ENCODE assay signal across 19 mouse cellular contexts in genomic region chr12:68577453-68577852, GRCm38 (mm10).
DNase-seq lines count a peak whose midpoint lies in the region; ATAC-seq and TF ChIP-seq lines count a peak whose summit lies in the region.
"Had no signal": no experiment of that assay in that cellular context is flagged by ENCODE, and none has a peak within 500 bp of the region (broad histone marks: within the 10 kb centered on the region; RNA-seq: fewer than 3 reads in every experiment).

No protein-coding gene starts in this region.

- no peaks in the 10 kb centered on the region for H3K36me3 ChIP-seq in forebrain, embryonic 12.5 days (replicated peaks)
- no peaks in the 10 kb centered on the region for H3K36me3 ChIP-seq in forebrain, embryonic 14.5 days (ENCODE audit: control insufficient read depth, insufficient read depth, low read length)
- H3K36me3 ChIP-seq in neural tube, embryonic 11.5 days (ENCODE audit: control insufficient read depth, insufficient read depth, low read length), result no peaks in the 10 kb centered on the region
- no peaks in the 10 kb centered on the region for H3K36me3 ChIP-seq in hindbrain, embryonic 15.5 days
- H3K36me3 ChIP-seq in midbrain, postnatal 0 days (ENCODE audit: insufficient read depth, low read length), result no peaks in the 10 kb centered on the region
- H3K36me3 ChIP-seq: heart, embryonic 10.5 days; intestine, embryonic 15.5 days; limb, embryonic 10.5 days had no signal

- H3K27me3 ChIP-seq in forebrain, embryonic 12.5 days, result no peaks in the 10 kb centered on the region
- H3K27me3 ChIP-seq in forebrain, embryonic 14.5 days (replicated peaks; ENCODE audit: control insufficient read depth, insufficient read depth, low read length), result no peaks in the 10 kb centered on the region
- no peaks in the 10 kb centered on the region for H3K27me3 ChIP-seq in neural tube, embryonic 11.5 days (ENCODE audit: control insufficient read depth, insufficient read depth, low read length)
- H3K27me3 ChIP-seq in hindbrain, embryonic 15.5 days, result no peaks in the 10 kb centered on the region
- H3K27me3 ChIP-seq in midbrain, postnatal 0 days (ENCODE audit: insufficient read depth, low read length), result no peaks in the 10 kb centered on the region
- H3K27me3 ChIP-seq: intestine, embryonic 15.5 days had no signal

- H3K4me2 ChIP-seq in forebrain, embryonic 12.5 days, result no peak overlapping the region
- no peak overlapping the region for H3K4me2 ChIP-seq in forebrain, embryonic 14.5 days (ENCODE audit: low read length)
- no peak overlapping the region for H3K4me2 ChIP-seq in neural tube, embryonic 11.5 days (ENCODE audit: low read depth)
- no peak overlapping the region for H3K4me2 ChIP-seq in hindbrain, embryonic 15.5 days
- H3K4me2 ChIP-seq in midbrain, postnatal 0 days (ENCODE audit: low read depth, low read length, poor library complexity, severe bottlenecking), result no peak overlapping the region
- H3K4me2 ChIP-seq: intestine, embryonic 15.5 days; liver, embryonic 11.5 days had no signal

- H3K4me1 ChIP-seq in forebrain, embryonic 12.5 days, result peaks cover 5% of the 10 kb centered on the region
- H3K4me1 ChIP-seq in forebrain, embryonic 14.5 days (ENCODE audit: control insufficient read depth, insufficient read depth, low read length), result 0 out of 2 replicates have a peak, but pooled peaks cover 2% of the 10 kb centered on the region
- H3K4me1 ChIP-seq in neural tube, embryonic 11.5 days (ENCODE audit: control insufficient read depth, insufficient read depth, low read length), result no peaks in the 10 kb centered on the region
- peaks cover 6% of the 10 kb centered on the region; the same call in 1 of the 2 replicates for H3K4me1 ChIP-seq in hindbrain, embryonic 15.5 days (replicated peaks)
- no peaks in the 10 kb centered on the region for H3K4me1 ChIP-seq in midbrain, postnatal 0 days (ENCODE audit: insufficient read depth, low read length)
- H3K4me1 ChIP-seq: heart, embryonic 10.5 days; intestine, embryonic 15.5 days; limb, embryonic 10.5 days had no signal

- H3K9me3 ChIP-seq in forebrain, embryonic 12.5 days, result no peaks in the 10 kb centered on the region
- H3K9me3 ChIP-seq in forebrain, embryonic 14.5 days (replicated peaks; ENCODE audit: control insufficient read depth, low read length), result no peaks in the 10 kb centered on the region
- no peaks in the 10 kb centered on the region for H3K9me3 ChIP-seq in neural tube, embryonic 11.5 days (ENCODE audit: control insufficient read depth, low read length)
- no peaks in the 10 kb centered on the region for H3K9me3 ChIP-seq in hindbrain, embryonic 15.5 days
- no peaks in the 10 kb centered on the region for H3K9me3 ChIP-seq in midbrain, postnatal 0 days (ENCODE audit: low read length)
- H3K9me3 ChIP-seq: heart, embryonic 10.5 days; intestine, embryonic 15.5 days; limb, embryonic 10.5 days had no signal

- H3K9ac ChIP-seq in forebrain, embryonic 12.5 days, result no peak overlapping the region
- H3K9ac ChIP-seq in forebrain, embryonic 14.5 days (ENCODE audit: low read length), result no peak overlapping the region
- no peak overlapping the region for H3K9ac ChIP-seq in neural tube, embryonic 11.5 days (ENCODE audit: low read length)
- no peak overlapping the region for H3K9ac ChIP-seq in hindbrain, embryonic 15.5 days
- H3K9ac ChIP-seq in midbrain, postnatal 0 days (replicated peaks; ENCODE audit: low read length, poor library complexity, severe bottlenecking), result no peak overlapping the region
- H3K9ac ChIP-seq: intestine, embryonic 15.5 days had no signal

- no peak overlapping the region for H3K4me3 ChIP-seq in forebrain, embryonic 12.5 days (replicated peaks)
- no peak overlapping the region for H3K4me3 ChIP-seq in forebrain, embryonic 14.5 days (ENCODE audit: low read depth, low read length)
- H3K4me3 ChIP-seq in neural tube, embryonic 11.5 days (ENCODE audit: low read depth, low read length), result no peak overlapping the region
- no peak overlapping the region for H3K4me3 ChIP-seq in hindbrain, embryonic 15.5 days
- H3K4me3 ChIP-seq in midbrain, postnatal 0 days (ENCODE audit: low read depth, low read length), result no peak overlapping the region
- H3K4me3 ChIP-seq: heart, embryonic 10.5 days; intestine, embryonic 15.5 days; limb, embryonic 10.5 days had no signal

- H3K27ac ChIP-seq in forebrain, embryonic 12.5 days, result no peak overlapping the region
- H3K27ac ChIP-seq in forebrain, embryonic 14.5 days (ENCODE audit: low read depth, low read length), result no peak overlapping the region
- H3K27ac ChIP-seq in neural tube, embryonic 11.5 days (ENCODE audit: low read depth, low read length), result no peak overlapping the region
- no peak overlapping the region for H3K27ac ChIP-seq in hindbrain, embryonic 15.5 days (replicated peaks)
- no peak overlapping the region for H3K27ac ChIP-seq in midbrain, postnatal 0 days (ENCODE audit: low read depth, low read length)
- H3K27ac ChIP-seq: heart, embryonic 10.5 days; intestine, embryonic 15.5 days; limb, embryonic 10.5 days had no signal

- no peak for TF ChIP-seq CTCF in midbrain, postnatal 0 days (IDR thresholded peaks at IDR 0.05)

- ATAC-seq in forebrain, embryonic 12.5 days (ENCODE audit: low FRiP score), result 0 out of 2 replicates have a peak, but pooled peaks have one; percentile 27
- ATAC-seq in forebrain, embryonic 14.5 days, result no peak
- ATAC-seq in neural tube, embryonic 11.5 days (ENCODE audit: insufficient read depth, low FRiP score, low TSS enrichment), result peak; percentile 45; the same call in 1 of the 2 replicates
- peak; percentile 75 for ATAC-seq in hindbrain, embryonic 15.5 days (ENCODE audit: low FRiP score, low read depth)
- ATAC-seq in midbrain, postnatal 0 days (ENCODE audit: low FRiP score), result peak; percentile 74
- ATAC-seq: intestine, embryonic 15.5 days had no signal

- intact Hi-C loops in left cerebral cortex, postnatal 14 days (cut with DNase I), result no loop called here

- DNase-seq in forebrain, embryonic 14.5 days (ENCODE audit: low spot score), result no peak
- no peak for DNase-seq in neural tube, embryonic 11.5 days (ENCODE audit: low spot score)
- DNase-seq in neural tube, embryonic 10.5 days (ENCODE audit: extremely low spot score, low spot score), result no peak
- DNase-seq in midbrain, postnatal 0 days (ENCODE audit: low spot score), result peak; percentile 60
- DNase-seq in kidney, postnatal 14 days, result no peak
- DNase-seq in left cerebral cortex, postnatal 14 days (ENCODE audit: low spot score in 2 of 2), result no peak
- DNase-seq: adrenal gland, postnatal 10 days; B cell, adult 2 months; gastrocnemius, postnatal 14 days; heart, postnatal 14 days; layer of hippocampus, postnatal 36 days; lung, adult 2 months; lung, postnatal 4 days had no signal

- WGBS in forebrain, embryonic 12.5 days, result 77% methylated on average over 6 of the region's 6 CpGs
- WGBS in forebrain, embryonic 14.5 days, result 73% methylated on average over 6 of the region's 6 CpGs
- WGBS in neural tube, embryonic 11.5 days, result 60% methylated on average over 6 of the region's 6 CpGs
- 34% methylated on average over 6 of the region's 6 CpGs for WGBS in hindbrain, embryonic 15.5 days
- WGBS in midbrain, postnatal 0 days, result 29% methylated on average over 6 of the region's 6 CpGs
